Mouse (Mus musculus) midbrain, embryonic 10.5 days (tissue): ENCODE results near the gene Cdkn2aip. TPM values are rescaled to one million over a fixed set of nuclear protein-coding genes. Genes with fewer than 3 reads are reported as not detected.

Experiments
- DNase-seq: peaks from one replicate; pipeline ENCODE4 v3.0.0-alpha.2; 2017; ENCODE audit warnings: low spot score
- H3K27ac ChIP-seq: fragments of 300-500 bp; sonication (generic); replicated peaks from 2 replicates; pipeline ENCODE4 v1.5.1; 2016; ENCODE audit warnings: mild to moderate bottlenecking
- H3K27me3 ChIP-seq: fragments of 300-500 bp; sonication (generic); 2 replicates; pipeline ENCODE4 v1.6.1; 2016; ENCODE audit warnings: low read depth, mild to moderate bottlenecking; ENCODE audit not compliant: poor library complexity, severe bottlenecking
- H3K36me3 ChIP-seq: fragments of 300-500 bp; sonication (generic); 2 replicates; pipeline ENCODE4 v1.6.1; 2016; ENCODE audit warnings: mild to moderate bottlenecking, moderate library complexity
- H3K4me1 ChIP-seq: fragments of 300-500 bp; sonication (generic); 2 replicates; pipeline ENCODE4 v1.6.1; 2016
- H3K4me3 ChIP-seq: fragments of 300-500 bp; sonication (generic); 2 replicates; pipeline ENCODE4 v1.5.1; 2016; ENCODE audit warnings: mild to moderate bottlenecking, moderate library complexity
- H3K9me3 ChIP-seq: fragments of 300-500 bp; sonication (generic); replicated peaks from 2 replicates; pipeline ENCODE4 v1.6.1; 2016; ENCODE audit warnings: mild to moderate bottlenecking
- WGBS: fragments of 180-500 bp; shearing (Covaris S2); methylation state at CpG from one replicate; pipeline ENCODE4 v1.1.7; 2016; 5-methylcytosine and 5-hydroxymethylcytosine counted together
- polyA plus RNA-seq: library from polyadenylated mRNA; unstranded; fragments of >200 nt; fragmentation: Nextera tagmentation; extraction: Ambion mirVana; gene quantifications from 2 replicates; pipeline ENCODE4 v1.2.1, GENCODE M21; 2016

Cdkn2aip gene
- polyA plus RNA-seq, 1 experiment from 2014 or later, result 38.5 TPM

DNA sequence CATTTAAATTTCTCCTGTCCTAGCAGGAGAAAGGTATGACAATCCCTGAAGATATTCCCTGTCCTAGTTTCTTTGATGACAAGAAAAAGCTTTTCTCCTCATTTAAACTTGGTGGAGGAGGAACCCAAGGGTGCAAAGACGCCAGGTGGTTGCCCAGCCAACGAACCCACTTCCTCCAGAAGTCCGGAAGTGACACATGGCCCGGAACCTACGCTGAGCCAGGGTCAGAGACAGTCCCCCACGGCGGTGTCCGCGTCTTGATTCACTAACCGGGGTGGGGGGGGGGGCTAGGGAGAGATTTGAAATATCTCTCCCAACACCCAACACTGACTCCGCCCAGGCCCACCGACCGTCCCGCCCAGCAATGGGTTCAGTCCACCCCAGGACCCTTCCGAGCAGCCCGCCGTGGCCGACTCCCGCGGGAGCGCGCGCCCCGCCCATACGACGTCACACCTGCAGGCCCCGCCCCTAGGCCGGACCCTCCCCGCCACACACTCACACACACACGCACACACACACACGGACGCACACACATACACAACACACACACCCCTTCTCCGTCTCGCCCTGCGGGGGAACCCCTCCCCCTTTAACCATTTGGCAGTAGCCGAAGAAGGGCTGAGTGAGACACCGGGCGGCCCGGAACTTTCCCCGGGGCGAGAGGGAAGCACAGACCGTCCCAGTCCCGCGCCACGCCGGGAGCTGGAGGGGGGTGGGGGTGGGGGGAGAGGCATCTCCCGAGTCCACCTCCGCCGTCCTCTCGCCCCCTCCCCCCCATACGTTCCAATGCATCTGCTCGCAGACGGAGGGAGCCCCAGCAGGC is 40.2 kb downstream of the Cdkn2aip start:
- WGBS, result under 1% methylated on average over 34 of the region's 53 CpGs
- peak; percentile 93 for DNase-seq
- no peaks in the 10 kb centered on the region for H3K27me3 ChIP-seq
- peak overlapping the region; percentile 99 for H3K27ac ChIP-seq
- H3K4me1 ChIP-seq, result peaks cover 19% of the 10 kb centered on the region
- H3K9me3 ChIP-seq, result no peaks in the 10 kb centered on the region
- H3K36me3 ChIP-seq, result peaks cover 18% of the 10 kb centered on the region
- peak overlapping the region; percentile 91 for H3K4me3 ChIP-seq

GRCm38 (mm10) chr8:47664231-47664785 is 49.4 kb downstream of the Cdkn2aip start:
- H3K27ac ChIP-seq, result no peak overlapping the region
- no peak for DNase-seq
- no peaks in the 10 kb centered on the region for H3K4me1 ChIP-seq
- 90% methylated on average over 8 of the region's 8 CpGs for WGBS
- H3K27me3 ChIP-seq, result no peaks in the 10 kb centered on the region
- peaks cover 41% of the 10 kb centered on the region for H3K36me3 ChIP-seq
- H3K4me3 ChIP-seq, result no peak overlapping the region
- no peaks in the 10 kb centered on the region for H3K9me3 ChIP-seq

GRCm38 (mm10) chr8:47663201-47663600 is 50.5 kb downstream of the Cdkn2aip start:
- Histone ChIP-seq H3K4me1 (no peaks in the 10 kb centered on the region), H3K9me3 (no peaks in the 10 kb centered on the region), H3K4me3 (no peak overlapping the region), H3K36me3 (peaks cover 29% of the 10 kb centered on the region), H3K27ac (no peak overlapping the region), H3K27me3 (no peaks in the 10 kb centered on the region)
- DNase-seq, result no peak
- 85% methylated on average over 5 of the region's 5 CpGs for WGBS

- H3K36me3 ChIP-seq, result peaks cover 25% of the 10 kb centered on the region
- no peak overlapping the region for H3K27ac ChIP-seq
- 97% methylated on average over 5 of the region's 5 CpGs for WGBS
- no peaks in the 10 kb centered on the region for H3K9me3 ChIP-seq
- no peak for DNase-seq
- H3K27me3 ChIP-seq, result no peaks in the 10 kb centered on the region
- no peak overlapping the region for H3K4me3 ChIP-seq
- no peaks in the 10 kb centered on the region for H3K4me1 ChIP-seq
Observed at GRCm38 (mm10) chr8:47662716-47663115, 51.0 kb downstream of the Cdkn2aip start.

DNA sequence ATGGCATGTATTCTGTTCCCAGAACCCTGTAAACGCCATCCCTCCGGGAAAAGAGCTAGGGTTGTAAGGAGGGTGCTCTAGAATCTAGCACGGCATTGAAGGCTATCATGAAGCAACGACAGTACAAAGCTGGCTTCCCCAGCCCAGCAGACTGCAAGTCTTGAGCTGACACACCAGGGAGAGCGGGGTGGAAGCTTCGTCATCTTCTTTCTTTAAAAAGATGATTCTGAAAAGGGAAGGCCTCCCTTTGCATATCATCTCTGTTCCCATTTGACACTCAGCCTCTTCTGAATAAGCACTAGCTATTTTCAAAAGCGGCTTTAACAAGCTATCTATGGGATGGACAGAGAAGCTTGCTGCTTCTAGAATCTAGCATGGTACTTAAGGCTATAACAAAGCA is 53.3 kb downstream of the Cdkn2aip start:
- WGBS, result 90% methylated on average over 7 of the region's 7 CpGs
- Histone ChIP-seq H3K27me3 (no peaks in the 10 kb centered on the region), H3K27ac (no peak overlapping the region), H3K4me1 (no peaks in the 10 kb centered on the region), H3K4me3 (no peak overlapping the region), H3K36me3 (peaks cover 2% of the 10 kb centered on the region), H3K9me3 (no peaks in the 10 kb centered on the region)
- no peak for DNase-seq

GRCm38 (mm10) chr8:47659463-47659862 is 54.3 kb downstream of the Cdkn2aip start:
- Histone ChIP-seq H3K4me3 (no peak overlapping the region), H3K27ac (no peak overlapping the region), H3K4me1 (no peaks in the 10 kb centered on the region), H3K36me3 (no peaks in the 10 kb centered on the region), H3K27me3 (no peaks in the 10 kb centered on the region), H3K9me3 (no peaks in the 10 kb centered on the region)
- DNase-seq, result no peak
- 90% methylated on average over 5 of the region's 5 CpGs for WGBS

Other genes with a start within 250 kb of the Cdkn2aip start
- gene Trappc11, start 180.5 kb downstream of the Cdkn2aip start, polyA plus RNA-seq, result 32.5 and 39.2 TPM in 2 replicates
- gene Rwdd4a, start 180.3 kb downstream of the Cdkn2aip start, polyA plus RNA-seq, result 41.6 and 45.5 TPM in 2 replicates
- gene Ing2, start 38.4 kb downstream of the Cdkn2aip start, polyA plus RNA-seq, result 9.0 and 11.4 TPM in 2 replicates
- gene Cldn24, start 108.2 kb upstream of the Cdkn2aip start, polyA plus RNA-seq, result not detected in 2 replicates
- gene Cldn22, start 110.5 kb upstream of the Cdkn2aip start, polyA plus RNA-seq, result not detected in 2 replicates